Mouse (Mus musculus) lung, postnatal 0 days (tissue): ENCODE results near the gene Gsg1l. TPM values are rescaled to one million over a fixed set of nuclear protein-coding genes. Genes with fewer than 3 reads are reported as not detected.

Source experiments
- ATAC-seq: fragments of 200-750 bp; cut with Nextera tagmentation; 2 replicates; pipeline ENCODE4 v1.8.0; 2017; ENCODE audit warnings: moderate library complexity
- DNase-seq: peaks from one replicate; pipeline ENCODE4 v3.0.0-alpha.2; 2016; ENCODE audit warnings: low spot score
- H3K27ac ChIP-seq: fragments of 300-500 bp; sonication (generic); 2 replicates; pipeline ENCODE4 v1.5.1; 2014; ENCODE audit warnings: antibody characterized with exemption, mild to moderate bottlenecking, low read length, mixed read lengths
- H3K27me3 ChIP-seq: fragments of 300-500 bp; sonication (generic); replicated peaks from 2 replicates; pipeline ENCODE4 v1.6.1; 2014; ENCODE audit warnings: low read length, mixed read lengths; ENCODE audit not compliant: insufficient read depth
- H3K36me3 ChIP-seq: fragments of 300-500 bp; sonication (generic); 2 replicates; pipeline ENCODE4 v1.6.1; 2014; ENCODE audit warnings: low read length, mixed read lengths; ENCODE audit not compliant: insufficient read depth
- H3K4me1 ChIP-seq: fragments of 300-500 bp; sonication (generic); 2 replicates; pipeline ENCODE4 v1.6.1; 2014; ENCODE audit warnings: antibody characterized with exemption, low read depth, low read length, mixed read lengths; ENCODE audit not compliant: insufficient read depth
- H3K4me2 ChIP-seq: fragments of 300-500 bp; sonication (generic); replicated peaks from 2 replicates; pipeline ENCODE4 v1.6.1; 2014; ENCODE audit warnings: low read depth, mild to moderate bottlenecking, low read length, moderate library complexity, mixed read lengths
- H3K4me3 ChIP-seq: fragments of 300-500 bp; sonication (generic); 2 replicates; pipeline ENCODE4 v1.5.1; 2014; ENCODE audit warnings: low read depth, low read length
- H3K9ac ChIP-seq: fragments of 300-500 bp; sonication (generic); replicated peaks from 2 replicates; pipeline ENCODE4 v1.6.1; 2014; ENCODE audit warnings: low read depth, mild to moderate bottlenecking
- H3K9me3 ChIP-seq: fragments of 300-500 bp; sonication (generic); 2 replicates; pipeline ENCODE4 v1.6.1; 2016; ENCODE audit warnings: low read length, mixed read lengths
- CTCF ChIP-seq: IDR thresholded peaks from 2 replicates; pipeline ENCODE4 v1.5.1; 2016; ENCODE audit warnings: antibody characterized with exemption, mild to moderate bottlenecking
- EP300 ChIP-seq: IDR thresholded peaks from 2 replicates; pipeline ENCODE4 v1.6.1; 2016; ENCODE audit warnings: antibody characterized with exemption, mild to moderate bottlenecking, control low read depth
- WGBS: fragments of 180-500 bp; shearing (Covaris S2); extraction: QIAGEN DNeasy Blood & Tissue Kit; methylation state at CpG from one replicate; pipeline ENCODE4 v1.1.7; 2014; 5-methylcytosine and 5-hydroxymethylcytosine counted together
- polyA plus RNA-seq: library from polyadenylated mRNA; unstranded; fragments of >200 nt; fragmentation: Nextera tagmentation; extraction: Ambion mirVana; gene quantifications from 2 replicates; pipeline ENCODE4 v1.2.1, GENCODE M21; 2015

Gene Gsg1l
- polyA plus RNA-seq, 1 experiment from 2014 or later: 0.66 TPM

DNA sequence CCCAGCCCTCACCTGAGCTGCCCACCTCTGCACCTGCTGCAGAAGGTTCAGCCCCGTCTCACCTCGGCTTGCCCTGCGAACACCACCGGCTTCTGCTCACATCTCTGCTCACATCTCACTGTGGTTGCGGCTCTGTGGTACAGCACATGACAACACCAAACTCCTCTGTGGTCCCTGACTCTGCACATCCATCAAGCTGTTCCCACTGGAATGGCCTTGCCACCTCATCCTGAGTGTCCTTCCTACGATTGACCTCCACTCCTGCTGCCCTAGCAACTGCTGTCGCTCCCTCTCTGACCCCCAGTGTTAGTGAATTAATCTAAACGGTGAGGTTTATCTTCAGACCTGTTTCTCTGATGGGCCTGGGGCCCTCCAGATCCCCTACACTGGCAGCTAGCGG is 2.9 kb upstream of the Gsg1l start:
- H3K27me3 ChIP-seq: peaks cover 27% of the 10 kb centered on the region
- WGBS: 87% methylated on average over 9 of the region's 9 CpGs

DNA sequence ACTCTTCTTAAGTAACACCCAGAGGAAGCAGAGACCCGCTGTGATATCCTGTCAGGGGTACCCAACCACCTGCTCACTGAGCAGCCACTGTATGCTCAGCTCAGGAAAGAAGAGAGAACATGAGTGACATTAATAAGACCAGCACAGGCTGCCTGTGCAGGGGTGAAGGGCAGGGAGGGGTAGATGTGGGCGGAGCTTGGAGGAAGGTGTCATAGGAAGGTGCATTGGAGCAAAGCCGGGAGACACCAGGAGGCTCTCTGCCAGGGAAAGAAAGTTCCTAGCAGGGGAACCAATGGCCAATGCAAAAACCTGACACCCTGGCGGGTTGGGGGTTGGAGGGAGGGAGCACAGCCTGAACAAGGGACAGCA is 1.8 kb upstream of the Gsg1l start:
- H3K9ac ChIP-seq: no peak overlapping the region
- no peak overlapping the region for H3K27ac ChIP-seq
- no peak for TF ChIP-seq EP300
- TF ChIP-seq CTCF: no peak
- no peaks in the 10 kb centered on the region for H3K9me3 ChIP-seq
- no peak overlapping the region for H3K4me2 ChIP-seq
- DNase-seq: no peak
- H3K36me3 ChIP-seq: no peaks in the 10 kb centered on the region
- WGBS: 17% methylated on average over 4 of the region's 4 CpGs
- no peak for ATAC-seq
- peaks cover 7% of the 10 kb centered on the region for H3K4me1 ChIP-seq
- no peak overlapping the region for H3K4me3 ChIP-seq
- peaks cover 27% of the 10 kb centered on the region for H3K27me3 ChIP-seq

More for the DNA sequence above, 2.9 kb upstream of the Gsg1l start:
- Histone ChIP-seq H3K4me3 (no peak overlapping the region), H3K4me1 (peaks cover 7% of the 10 kb centered on the region), H3K27ac (no peak overlapping the region), H3K9me3 (no peaks in the 10 kb centered on the region), H3K4me2 (no peak overlapping the region), H3K9ac (no peak overlapping the region), H3K36me3 (no peaks in the 10 kb centered on the region)
- TF ChIP-seq EP300 (no peak), CTCF (no peak)
- DNase-seq: no peak
- no peak for ATAC-seq

DNA sequence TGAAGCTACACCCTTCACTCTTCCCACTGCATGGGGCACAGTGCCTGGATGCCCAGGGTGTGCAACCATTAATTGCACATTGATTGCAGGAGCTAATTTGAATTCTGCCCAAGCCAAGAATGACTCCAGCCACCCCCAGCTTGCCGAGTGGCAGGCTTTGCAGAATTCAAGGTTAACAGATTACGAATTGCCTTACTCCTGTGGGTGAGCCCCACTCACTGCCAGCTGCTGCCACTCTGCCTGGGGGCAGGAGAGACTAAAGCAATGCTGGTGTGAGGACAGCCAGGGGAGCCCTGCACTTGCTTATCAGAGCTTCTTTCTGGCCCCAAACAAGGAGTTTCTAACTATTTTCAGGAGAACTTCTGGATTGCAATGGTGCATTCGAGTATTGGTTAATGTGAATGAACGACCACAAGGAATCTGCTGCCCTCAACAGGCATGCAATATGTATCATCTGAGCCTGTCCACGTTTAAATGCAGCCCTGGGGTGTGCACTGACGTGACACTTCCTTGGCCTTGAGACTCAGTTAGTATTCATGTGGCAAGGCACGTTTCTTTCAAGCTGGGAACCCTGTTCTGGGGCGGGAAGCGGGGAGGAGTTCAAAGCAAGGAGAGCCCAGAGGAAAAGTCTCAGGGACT is 1.2 kb upstream of the Gsg1l start:
- DNase-seq: peak; percentile 54
- H3K9me3 ChIP-seq: no peaks in the 10 kb centered on the region
- H3K4me1 ChIP-seq: peaks cover 7% of the 10 kb centered on the region
- H3K36me3 ChIP-seq: no peaks in the 10 kb centered on the region
- no peak overlapping the region for H3K4me3 ChIP-seq
- H3K9ac ChIP-seq: no peak overlapping the region
- TF ChIP-seq EP300: no peak
- peak; percentile 57 for TF ChIP-seq CTCF
- ATAC-seq: peak; percentile 40; the same call in 1 of the 2 replicates
- no peak overlapping the region for H3K4me2 ChIP-seq
- H3K27me3 ChIP-seq: peaks cover 27% of the 10 kb centered on the region
- WGBS: 18% methylated on average over 9 of the region's 9 CpGs
- H3K27ac ChIP-seq: no peak overlapping the region

DNA sequence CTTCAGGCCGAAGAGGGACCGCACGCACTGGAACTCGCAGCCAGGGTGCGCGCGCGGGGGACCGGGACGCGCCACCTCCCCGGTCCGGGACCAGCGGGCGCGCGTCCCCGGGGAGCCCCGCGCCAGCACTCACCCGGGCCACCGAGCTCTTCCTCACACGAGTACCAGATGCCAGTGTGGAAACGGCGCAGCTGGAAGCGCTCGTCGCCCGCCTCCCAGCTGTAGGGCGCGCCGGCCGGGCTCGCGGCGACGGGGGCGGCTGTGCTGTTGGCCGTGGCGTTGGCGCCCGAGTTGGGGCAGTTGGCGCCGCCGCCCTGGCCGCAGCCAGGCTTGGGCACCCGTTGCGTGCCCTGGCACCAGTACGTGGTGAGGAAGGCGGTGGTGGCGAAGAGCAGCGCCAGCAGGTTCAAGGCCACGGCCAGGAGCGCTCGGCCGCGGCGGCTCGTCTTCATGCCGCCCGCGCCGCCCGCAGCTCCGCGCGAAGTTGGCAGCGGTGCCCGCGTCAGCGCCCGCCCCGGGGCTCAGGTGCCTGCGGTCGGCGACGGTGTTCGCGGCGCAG is 405 bp downstream of the Gsg1l start:
- Histone ChIP-seq H3K36me3 (no peaks in the 10 kb centered on the region), H3K9ac (no peak overlapping the region), H3K27ac (no peak overlapping the region), H3K27me3 (peaks cover 27% of the 10 kb centered on the region), H3K9me3 (no peaks in the 10 kb centered on the region), H3K4me1 (peaks cover 7% of the 10 kb centered on the region), H3K4me3 (peak overlapping the region; percentile 45), H3K4me2 (peak overlapping the region; percentile 87)
- 1% methylated on average over 55 of the region's 80 CpGs for WGBS
- DNase-seq (no peak), ATAC-seq (0 out of 2 replicates have a peak, but pooled peaks have one; percentile 11)
- no peak for TF ChIP-seq CTCF
- TF ChIP-seq EP300: no peak

DNA sequence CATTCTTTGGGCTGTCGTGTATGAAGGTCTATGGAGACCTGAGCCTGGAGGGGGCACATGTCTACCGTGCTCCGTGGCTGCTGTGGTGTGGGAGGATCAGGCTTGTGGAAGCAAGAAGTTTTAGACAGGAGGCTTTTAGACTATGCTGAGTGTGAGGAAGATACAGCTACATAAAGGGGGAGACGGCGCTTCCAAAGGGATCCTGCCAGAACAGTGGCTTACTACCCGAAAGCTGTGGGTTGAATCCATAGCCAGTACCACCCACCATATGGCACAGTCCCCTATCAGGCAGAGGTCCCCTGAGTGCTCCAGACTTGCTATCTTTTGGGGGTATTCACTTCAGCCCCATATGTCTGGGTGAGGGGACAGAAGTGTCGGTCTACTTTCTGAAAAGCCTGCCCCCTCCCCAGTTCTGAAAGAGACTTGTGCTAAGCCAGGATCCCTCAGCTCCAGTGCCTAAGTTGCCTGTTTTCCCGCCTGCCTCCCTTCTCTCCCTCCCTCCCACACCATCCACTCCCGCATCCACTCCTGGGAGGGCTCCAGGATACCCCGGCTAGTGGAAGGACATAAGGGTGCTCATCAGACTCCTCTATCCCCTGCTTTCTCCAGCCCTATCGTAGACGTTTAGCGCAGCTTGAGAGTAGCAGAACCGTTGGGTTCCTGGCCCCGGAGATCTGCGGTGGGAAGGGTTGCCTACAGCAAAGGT is 1.1 kb downstream of the Gsg1l start:
- ATAC-seq (no peak), DNase-seq (no peak)
- TF ChIP-seq EP300 (no peak), CTCF (no peak)
- Histone ChIP-seq H3K4me1 (peaks cover 7% of the 10 kb centered on the region), H3K9ac (no peak overlapping the region), H3K4me3 (peak overlapping the region; percentile 45), H3K27ac (no peak overlapping the region), H3K9me3 (no peaks in the 10 kb centered on the region), H3K36me3 (no peaks in the 10 kb centered on the region), H3K27me3 (peaks cover 27% of the 10 kb centered on the region), H3K4me2 (peak overlapping the region; percentile 87)
- WGBS: 20% methylated on average over 16 of the region's 16 CpGs

DNA sequence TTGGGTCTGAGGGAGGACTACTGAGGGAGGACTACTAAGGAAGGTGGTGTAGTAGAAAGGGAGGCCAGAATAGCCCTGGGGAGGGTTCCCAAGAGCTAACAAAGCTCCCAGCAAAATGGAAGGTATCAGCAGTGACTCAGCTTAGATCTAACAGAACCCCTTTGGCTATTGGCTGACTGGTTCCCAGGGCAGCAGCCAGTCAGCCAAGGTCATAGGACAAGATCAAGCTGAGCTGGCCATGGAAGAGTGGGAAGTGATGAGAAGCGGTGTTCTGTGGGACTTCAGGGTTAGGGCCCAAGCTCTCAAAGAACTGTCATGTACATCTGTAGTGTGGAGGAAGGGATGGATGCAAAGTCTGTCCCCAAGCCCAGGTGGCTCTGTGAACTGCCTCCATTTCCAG is 5.3 kb downstream of the Gsg1l start:
- ATAC-seq: no peak
- WGBS: 94% methylated on average over 1 of the region's 1 CpGs

More for the DNA sequence above, 5.3 kb downstream of the Gsg1l start:
- TF ChIP-seq EP300: no peak
- no peak for TF ChIP-seq CTCF
- H3K4me1 ChIP-seq: no peaks in the 10 kb centered on the region; the same call in 1 of the 2 replicates
- peaks cover 14% of the 10 kb centered on the region; the same call in 1 of the 2 replicates for H3K27me3 ChIP-seq
- H3K4me2 ChIP-seq: no peak overlapping the region
- H3K9me3 ChIP-seq: no peaks in the 10 kb centered on the region
- no peaks in the 10 kb centered on the region for H3K36me3 ChIP-seq
- DNase-seq: no peak
- H3K4me3 ChIP-seq: no peak overlapping the region
- no peak overlapping the region for H3K9ac ChIP-seq
- H3K27ac ChIP-seq: no peak overlapping the region
